Mouse (Mus musculus): ENCODE measurements around the gene Adgrv1.
A peak's percentile ranks its signal among the peaks of the same experiment; 100 is the strongest.
"Not testable (repeated sequence)": the region's sequence is repeated elsewhere in the genome, so short reads cannot be mapped to it uniquely, and the experiment has no call there.

The Adgrv1 gene

GRCm38 (mm10) chr13:81325606-81326215 is 307.2 kb downstream of the Adgrv1 start:
- DNase-seq: no peak

- no peak for DNase-seq
Measured at GRCm38 (mm10) chr13:81323546-81324316, 309.2 kb downstream of the Adgrv1 start.

DNA sequence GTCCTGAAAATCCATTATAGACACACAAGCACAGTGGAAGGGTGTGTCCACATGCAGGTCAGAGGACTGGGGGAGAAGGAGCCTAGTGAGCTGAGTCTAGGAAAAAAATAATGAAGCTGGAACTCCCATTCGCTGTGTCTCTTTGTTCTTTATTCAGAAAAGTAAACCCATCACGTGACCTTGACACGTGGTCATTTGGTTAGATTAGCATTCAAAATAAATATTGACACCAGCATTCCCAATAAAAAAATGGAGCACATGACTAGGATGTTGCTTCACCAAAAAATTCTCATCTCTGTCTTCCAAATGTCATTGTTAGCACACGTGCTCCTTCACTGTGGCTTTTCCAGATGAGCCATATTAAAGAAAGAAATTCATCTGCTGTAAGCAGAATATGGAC is 316.4 kb downstream of the Adgrv1 start:
- no peak for DNase-seq

- DNase-seq: no peak
Measured at GRCm38 (mm10) chr13:81314306-81315120, 318.4 kb downstream of the Adgrv1 start.

DNA sequence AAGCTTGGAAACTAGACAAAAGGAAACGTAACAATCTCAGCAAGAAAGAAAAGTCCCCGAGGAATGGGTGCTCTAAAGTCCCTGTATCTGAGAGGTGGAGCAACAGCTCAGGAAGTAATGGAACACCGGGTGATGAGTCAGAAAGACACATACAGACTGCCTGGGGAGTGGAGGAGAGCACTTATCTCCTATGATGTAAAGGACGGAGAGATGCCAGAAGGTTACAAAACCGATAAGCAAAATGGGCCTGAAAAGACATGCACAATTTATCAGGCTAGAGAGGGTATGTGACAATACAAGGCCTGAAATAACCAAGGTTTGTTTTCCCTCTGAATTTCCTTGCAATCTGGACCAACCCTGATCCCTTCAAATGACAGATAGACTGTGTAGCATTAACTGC is 320.8 kb downstream of the Adgrv1 start:
- DNase-seq: no peak

DNA sequence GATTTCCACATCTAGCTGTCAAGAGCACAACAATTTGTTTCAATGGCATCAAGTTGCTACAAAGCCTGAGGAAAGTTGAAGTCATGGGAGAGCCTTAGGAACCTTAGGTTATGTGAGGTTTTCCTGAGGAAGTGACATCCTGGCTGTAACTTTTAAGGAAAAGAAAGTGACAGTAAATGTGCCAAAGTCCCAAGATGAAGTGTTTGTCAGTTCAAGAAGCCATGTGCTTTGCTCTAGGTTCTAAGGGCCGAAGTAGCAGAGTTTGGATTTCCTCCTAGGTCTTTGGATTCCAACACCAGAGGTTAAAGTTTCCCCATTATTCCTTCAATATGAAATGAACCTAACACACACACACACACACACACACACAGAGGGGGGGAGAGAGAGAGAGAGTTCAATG is 332.1 kb downstream of the Adgrv1 start:
- DNase-seq: no peak

DNA sequence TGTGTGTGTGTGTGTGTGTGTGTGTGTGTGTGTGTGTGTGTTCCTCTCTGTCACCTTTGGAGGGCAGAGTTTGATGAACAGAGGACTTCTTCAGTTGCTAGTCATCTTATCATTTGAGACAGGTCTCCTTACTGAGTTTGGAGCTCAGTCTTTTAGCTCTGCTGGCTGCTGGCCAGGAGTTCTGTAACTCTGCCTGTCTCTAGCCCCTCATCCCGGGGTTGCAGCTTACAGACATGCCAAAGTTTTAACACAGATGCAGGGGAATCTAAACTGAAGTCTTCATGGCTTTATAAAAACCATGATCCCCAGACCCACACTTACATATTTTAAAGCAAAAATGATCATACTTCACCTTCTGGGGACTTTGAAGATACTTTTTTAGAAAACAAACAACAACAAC is 338.8 kb downstream of the Adgrv1 start:
- DNase-seq: peak; percentile 7

- DNase-seq: no peak
Measured at GRCm38 (mm10) chr13:81282193-81282592, 350.8 kb downstream of the Adgrv1 start.

GRCm38 (mm10) chr13:81280650-81281229 is 352.2 kb downstream of the Adgrv1 start:
- DNase-seq: no peak

DNA sequence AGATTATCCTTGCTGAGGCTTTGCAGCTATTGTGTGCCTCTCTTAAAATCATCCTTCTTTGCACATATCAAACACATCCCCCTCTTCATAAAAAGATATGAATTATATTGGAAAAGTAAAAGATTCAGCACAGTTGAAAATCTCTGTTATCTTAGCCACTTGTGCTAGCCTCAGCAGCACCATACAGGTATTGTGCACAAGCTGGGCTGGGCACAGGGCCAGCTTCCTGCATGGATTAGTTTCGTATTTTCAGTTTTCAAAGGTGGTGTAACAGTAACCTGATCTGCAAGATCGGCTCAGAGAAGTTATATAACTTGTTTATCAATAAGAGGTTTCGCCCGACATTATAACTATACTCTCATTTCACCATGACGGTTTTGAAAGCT is 353.6 kb downstream of the Adgrv1 start:
- DNase-seq: no peak

DNA sequence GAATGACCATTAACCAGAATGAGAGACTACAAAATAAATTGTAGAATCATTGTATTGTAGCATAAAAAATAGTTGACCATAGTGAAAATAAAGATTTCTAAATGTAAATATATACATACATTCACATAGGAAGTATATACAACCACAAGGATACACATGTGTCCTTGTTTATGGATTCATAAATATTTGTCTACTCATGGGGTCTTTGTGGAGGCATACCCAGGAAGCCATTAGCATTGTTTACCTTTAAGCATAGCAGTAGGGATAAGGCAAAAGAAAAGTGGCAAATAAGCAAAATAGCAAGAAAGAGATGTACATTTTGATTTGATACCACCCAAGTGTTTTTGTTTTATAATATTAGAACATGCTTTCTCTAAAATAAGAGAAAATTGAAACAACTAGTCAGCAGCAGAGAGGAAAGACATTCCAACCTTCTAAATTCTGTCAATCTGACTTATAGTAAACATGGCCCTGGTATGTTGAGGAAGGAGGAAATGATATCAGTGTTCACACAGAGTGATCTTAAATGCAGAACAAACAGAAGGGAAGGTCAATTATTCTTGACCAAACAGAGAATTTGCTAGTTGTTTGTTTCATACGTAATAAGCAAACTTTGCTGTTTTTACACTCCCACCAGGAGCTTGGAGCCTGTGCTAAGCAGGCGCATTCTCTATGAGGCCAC is 354.1 kb downstream of the Adgrv1 start:
- no peak for DNase-seq

- no peak for DNase-seq
Measured at GRCm38 (mm10) chr13:81273837-81274236, 359.1 kb downstream of the Adgrv1 start.

- no peak for DNase-seq
Measured at GRCm38 (mm10) chr13:81270396-81270795, 362.6 kb downstream of the Adgrv1 start.

DNA sequence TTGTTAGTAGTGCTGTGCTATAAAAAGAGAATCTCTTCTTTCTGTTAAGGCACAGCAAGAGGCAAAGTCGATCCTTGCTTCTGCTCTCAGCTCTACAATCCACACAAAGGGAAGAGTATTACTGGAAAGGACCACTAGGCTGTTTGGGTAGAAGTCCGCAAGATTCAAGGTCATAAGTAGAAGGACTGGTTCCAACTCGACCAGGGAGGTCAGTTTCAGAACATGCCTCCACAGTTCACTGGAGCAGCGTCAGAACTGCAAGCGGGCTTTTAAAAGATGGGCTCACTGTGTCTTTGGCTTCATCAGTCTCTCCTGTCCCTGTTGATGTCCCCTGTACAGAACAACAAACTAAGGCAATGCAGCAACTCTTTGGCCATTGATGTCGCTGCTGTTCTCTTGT is 363.9 kb downstream of the Adgrv1 start:
- no peak for DNase-seq

GRCm38 (mm10) chr13:81267489-81267888 is 365.5 kb downstream of the Adgrv1 start:
- DNase-seq: not testable (repeated sequence)

- DNase-seq: no peak
Measured at GRCm38 (mm10) chr13:81264465-81264864, 368.5 kb downstream of the Adgrv1 start.

GRCm38 (mm10) chr13:81241181-81241580 is 391.8 kb downstream of the Adgrv1 start:
- no peak for DNase-seq

GRCm38 (mm10) chr13:81239836-81240235 is 393.1 kb downstream of the Adgrv1 start:
- DNase-seq: no peak

GRCm38 (mm10) chr13:81239427-81239826 is 393.5 kb downstream of the Adgrv1 start:
- no peak for DNase-seq

DNA sequence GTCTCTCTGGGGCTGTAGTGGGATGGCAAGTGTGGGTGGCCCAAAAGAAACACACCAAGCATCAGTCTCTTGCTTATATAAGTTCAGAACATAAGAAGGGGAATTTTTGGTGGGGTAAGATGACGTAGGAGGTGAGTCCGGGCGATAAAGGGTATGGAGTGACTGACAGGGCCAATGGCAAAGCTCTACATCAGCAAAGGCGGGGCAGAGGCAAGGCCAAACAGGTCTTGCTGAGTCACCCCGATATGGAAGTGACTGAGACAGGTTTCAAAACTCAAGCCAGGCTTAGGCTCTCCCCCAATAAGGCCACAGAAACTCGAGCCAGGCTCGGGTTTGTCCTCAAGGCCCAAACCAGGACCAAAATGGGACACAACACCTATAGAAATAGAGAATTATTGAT is 394.1 kb downstream of the Adgrv1 start:
- no peak for DNase-seq

DNA sequence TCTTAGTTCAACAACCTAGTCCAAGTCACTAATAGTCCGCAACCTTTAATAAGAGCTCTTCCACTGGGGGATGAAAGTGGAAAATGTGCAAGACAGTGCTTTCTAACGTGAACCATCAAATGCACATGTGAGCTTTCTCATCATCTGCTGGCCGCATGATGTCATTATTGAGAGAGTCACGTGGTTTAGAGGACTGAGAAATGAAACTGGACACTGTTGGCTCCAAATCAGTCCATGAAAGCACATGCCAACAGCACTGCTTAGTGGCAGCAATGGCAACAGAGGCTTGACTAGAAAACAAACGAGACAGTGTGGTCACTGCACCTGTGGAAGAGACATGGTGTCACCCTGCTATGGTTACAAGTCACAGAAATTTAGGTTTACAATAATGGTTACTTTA is 395.0 kb downstream of the Adgrv1 start:
- DNase-seq: no peak

DNA sequence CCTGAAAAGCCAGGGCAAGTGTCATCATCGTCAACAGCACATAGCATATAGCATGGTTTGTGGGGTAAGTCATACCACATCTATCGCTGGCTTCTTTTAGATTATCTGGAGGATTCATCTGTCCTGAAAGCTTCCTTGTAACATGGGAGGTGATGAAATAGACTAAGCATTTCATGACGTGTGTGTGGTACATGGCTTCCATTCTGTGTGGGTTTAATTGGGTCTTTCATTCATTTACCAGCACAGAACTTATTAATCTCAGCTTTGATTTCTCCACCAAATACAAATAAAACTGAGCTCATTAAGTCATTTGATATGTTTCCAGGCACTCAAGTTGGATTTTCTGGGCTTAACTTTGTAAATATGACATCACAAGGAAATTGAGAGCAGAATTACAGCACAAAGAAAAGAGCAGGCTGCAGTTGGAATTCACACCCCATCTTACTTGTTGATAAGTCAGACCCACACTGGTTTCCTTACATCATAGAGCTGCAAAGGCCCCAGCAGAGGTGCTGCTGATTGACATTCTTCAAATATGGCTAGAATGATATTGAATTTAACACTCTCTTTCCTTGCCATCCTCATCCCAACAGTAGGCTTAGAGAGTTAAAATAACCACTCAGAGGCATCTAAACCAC is 396.1 kb downstream of the Adgrv1 start:
- no peak for DNase-seq

Measured in right cerebral cortex, postnatal 14 days (tissue).